Mouse (Mus musculus) left cerebral cortex, postnatal 14 days (tissue): ENCODE data around the gene Pcdh9. TPM values are rescaled to one million over a fixed set of nuclear protein-coding genes. Genes with fewer than 3 reads are reported as not detected.

Source experiments
- DNase-seq, 2 experiments: peaks; one replicate each; pipeline ENCODE4 v3.0.0; 2021 to 2022; ENCODE audit warnings: low spot score in 2 of 2, mixed read lengths in 1 of 2
- intact Hi-C: fragments of 180-260 bp; cut with DNase I; formaldehyde crosslinking; loops from one replicate; pipeline ENCODE4 v1.15.1; 2025
- total RNA-seq, 2 experiments: library from RNA; stranded (reverse); gene quantifications; 2 replicates each; pipeline ENCODE4 v1.2.3; 2021

Pcdh9 gene
- total RNA-seq, 2 experiments from 2014 or later: 193 to 219 TPM

GRCm38 (mm10) chr14:93080910-93081309 is 809.6 kb downstream of the Pcdh9 start:
- intact Hi-C loops: no loop called here

DNA sequence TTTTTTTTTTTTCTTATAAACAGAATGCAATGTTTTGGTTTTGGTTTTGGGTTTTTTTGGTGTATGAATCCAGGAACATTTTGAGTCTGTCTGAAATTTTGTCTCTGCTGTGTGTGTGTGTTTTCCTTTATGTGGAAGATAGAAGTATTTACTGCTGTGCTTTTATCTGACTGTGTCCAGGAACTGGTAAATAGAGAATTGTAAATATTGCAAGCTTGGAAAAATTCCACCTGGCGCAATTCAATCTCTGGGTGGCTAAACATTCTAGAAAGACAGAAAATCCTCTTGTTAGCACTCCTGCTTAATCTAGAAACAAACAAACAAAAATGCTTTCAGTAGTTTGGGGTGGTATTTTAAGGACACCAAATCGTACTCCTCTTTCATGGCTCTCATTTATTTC is 814.7 kb downstream of the Pcdh9 start:
- intact Hi-C loops: loop anchor here (10.0 kb wide), 1 partner anchor 809 kb away; no protein-coding TSS in a partner anchor

More at GRCm38 (mm10) chr14:93080910-93081309, 809.6 kb downstream of the Pcdh9 start:
- no peak for DNase-seq

GRCm38 (mm10) chr14:93072346-93072745 is 818.1 kb downstream of the Pcdh9 start:
- DNase-seq: no peak
- intact Hi-C loops: loop anchor here (10.0 kb wide), 1 partner anchor 812 kb away; no protein-coding TSS in a partner anchor

More for the DNA sequence above, 814.7 kb downstream of the Pcdh9 start:
- no peak for DNase-seq

- intact Hi-C loops: loop anchor here (10.0 kb wide), 1 partner anchor 815 kb away; no protein-coding TSS in a partner anchor
- no peak for DNase-seq
Measured at GRCm38 (mm10) chr14:93070140-93070539, 820.3 kb downstream of the Pcdh9 start.

DNA sequence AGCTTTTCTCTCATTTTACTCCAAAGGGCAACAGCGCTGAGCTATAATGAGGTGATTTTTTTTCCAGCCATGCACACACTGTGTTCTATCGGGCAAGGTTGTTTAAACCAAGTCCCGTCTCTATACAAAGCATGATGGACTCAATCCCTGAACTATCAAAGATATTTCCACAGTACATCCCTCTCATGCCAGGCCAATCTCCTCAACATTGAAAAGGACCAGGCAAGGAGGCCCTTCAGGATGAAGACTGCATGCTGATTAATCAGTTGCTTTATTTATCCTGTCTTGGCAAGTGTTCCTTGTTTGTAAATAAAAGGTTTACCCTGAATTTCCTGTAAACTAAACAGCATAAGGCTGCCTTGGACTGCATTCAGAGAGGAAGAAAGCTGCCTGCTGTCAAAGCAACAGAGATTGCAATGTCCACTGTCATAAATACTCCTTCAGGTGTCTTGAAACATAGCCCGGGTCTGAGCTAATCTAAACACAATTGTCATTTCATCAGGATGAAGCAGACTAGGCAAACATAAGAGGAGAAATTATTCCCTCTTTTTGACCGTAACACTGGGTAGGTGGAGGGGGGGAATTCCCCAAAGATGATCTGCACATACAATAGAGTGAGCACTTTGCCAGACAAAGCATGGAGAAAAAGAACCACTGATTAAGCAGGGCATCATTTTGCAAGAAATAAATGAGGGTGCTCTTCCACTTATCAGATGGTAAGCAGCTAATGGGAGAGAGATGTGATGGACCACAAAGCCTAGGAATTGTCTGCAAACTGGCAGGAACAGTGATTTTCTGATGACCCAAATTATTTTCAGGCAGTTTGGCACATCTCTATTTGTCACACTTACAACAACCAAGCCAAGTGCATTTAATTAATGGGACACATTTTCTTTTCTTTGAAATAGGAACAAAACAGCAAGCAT is 822.8 kb downstream of the Pcdh9 start:
- no peak for DNase-seq
- intact Hi-C loops: no loop called here

DNA sequence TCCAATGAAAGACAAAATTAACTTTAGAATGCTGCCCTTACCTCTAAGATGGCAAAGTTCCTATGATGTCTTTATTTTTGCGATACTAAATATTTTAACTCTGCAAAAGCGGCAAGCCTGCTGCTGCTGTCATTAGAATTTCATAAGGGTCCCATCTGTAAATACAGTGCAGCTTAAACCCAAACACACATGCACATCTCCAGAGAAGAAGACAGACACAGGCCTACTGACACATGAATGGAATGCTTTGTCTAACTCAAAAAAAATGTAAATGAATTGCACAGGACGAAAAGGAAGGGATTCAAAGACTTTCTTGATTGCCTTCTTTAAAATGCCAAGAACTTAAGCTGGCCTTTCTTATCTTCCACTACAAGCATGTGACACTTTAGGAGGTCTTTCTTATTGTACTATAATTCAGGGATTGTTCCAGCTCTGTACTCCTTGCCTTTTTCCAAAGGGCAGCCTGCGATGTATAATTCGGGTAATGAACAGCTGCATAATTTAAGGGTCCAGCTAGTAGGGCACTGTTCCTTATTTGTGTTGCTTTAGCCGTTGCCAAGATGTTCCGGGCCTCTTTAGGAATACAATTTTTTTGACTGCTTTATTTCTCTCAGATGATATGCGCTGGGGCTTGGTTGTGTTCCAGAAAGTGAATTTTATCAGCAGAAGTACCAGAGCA is 823.6 kb downstream of the Pcdh9 start:
- DNase-seq: no peak
- intact Hi-C loops: no loop called here

DNA sequence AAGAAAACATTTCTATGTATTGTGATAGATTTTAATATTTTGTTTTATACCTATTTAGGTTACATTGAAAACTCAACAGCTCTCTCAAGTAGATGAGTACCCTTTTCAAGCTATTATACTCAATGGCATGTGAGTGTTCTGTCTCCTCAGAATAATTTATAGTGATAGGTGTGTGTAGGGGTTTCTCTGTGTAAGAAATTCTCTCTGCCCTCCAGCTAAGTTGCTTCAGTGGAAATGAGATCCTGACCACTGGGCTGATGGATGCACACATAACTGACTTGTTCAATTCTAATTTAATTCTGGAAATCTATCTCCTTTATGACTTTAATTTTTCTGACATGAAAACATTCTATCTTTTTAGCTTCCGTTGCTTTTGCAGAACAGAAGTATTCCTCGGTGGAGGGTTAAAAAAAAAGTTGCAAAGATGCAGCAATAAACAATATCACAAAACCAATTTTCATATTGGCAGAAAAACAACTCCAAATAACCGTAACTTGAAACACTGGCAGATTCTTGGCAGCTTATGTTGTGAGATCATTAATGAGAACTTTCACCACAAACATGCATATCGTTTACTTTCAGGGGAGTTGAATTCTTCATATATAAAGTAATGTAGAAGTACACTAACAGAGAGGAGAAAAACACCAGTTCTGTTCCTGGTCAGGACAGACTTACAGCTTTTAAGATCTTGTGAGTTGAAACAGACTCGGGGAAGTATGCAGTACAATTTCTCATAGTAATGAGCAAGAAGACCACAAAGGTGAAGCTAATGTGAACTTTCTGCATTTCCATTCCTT is 828.5 kb downstream of the Pcdh9 start:
- no peak for DNase-seq
- intact Hi-C loops: no loop called here

DNA sequence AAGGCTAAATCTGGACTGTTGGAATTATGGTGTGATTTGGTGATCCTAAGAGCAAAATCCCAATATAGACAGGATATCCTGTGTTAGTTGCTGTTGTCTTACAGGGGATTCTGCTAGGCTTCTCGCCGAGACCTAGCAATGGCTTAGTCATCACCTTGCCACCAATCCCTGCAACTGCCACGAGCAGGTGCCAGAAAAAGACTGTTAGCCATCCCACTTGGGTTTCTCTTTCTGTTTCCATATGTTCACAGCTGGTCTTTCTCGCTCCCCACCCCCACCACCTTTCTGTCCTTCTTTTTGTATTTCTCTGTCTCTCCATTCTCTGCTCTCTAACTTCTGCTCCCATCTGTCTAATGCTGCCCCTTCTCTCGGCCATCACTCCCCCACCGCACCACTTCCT is 831.7 kb downstream of the Pcdh9 start:
- DNase-seq: no peak
- intact Hi-C loops: no loop called here

DNA sequence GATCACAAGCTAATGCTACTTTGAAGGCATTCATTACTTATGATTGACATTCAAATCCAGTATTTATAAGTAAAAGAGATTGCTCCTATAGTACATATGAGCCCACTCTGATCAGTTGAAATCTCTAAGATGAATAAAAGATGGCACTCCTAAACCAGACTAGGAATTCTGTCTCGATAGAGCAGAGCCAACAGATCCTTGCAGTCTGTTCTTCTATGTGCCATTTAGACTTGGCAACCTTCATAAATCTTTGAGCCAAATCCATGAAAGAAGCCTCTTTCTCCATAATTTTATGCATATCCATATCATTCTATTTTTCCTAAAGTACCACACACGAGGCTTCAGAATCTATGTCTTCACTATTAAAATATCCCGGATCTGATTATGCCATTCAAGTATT is 834.5 kb downstream of the Pcdh9 start:
- DNase-seq: no peak
- intact Hi-C loops: no loop called here

DNA sequence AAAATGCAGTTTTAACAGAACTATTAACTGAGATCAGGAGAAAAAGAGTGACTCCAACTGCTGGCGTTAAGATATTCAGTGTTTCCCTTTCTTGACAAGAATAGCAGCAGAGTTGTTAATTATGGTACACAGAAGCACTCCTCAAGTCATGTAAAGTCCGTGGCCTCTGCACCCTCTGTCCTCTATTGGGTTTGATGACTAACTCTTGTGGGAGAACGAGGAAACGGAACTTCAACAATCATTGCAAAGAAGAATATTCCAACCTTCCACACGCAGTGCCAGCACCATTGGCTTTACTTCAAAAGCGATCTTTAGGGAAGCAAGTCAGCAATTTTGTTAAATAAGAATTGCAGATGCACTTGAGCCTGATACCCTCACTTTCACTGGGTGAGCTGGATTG is 849.9 kb downstream of the Pcdh9 start:
- DNase-seq: no peak
- intact Hi-C loops: no loop called here

GRCm38 (mm10) chr14:93039326-93040221 is 850.9 kb downstream of the Pcdh9 start:
- intact Hi-C loops: no loop called here
- DNase-seq: no peak

GRCm38 (mm10) chr14:93009147-93010064 is 881.1 kb downstream of the Pcdh9 start:
- DNase-seq: peak; percentile 50 to 62
- intact Hi-C loops: no loop called here
